Mouse (Mus musculus): ENCODE data around the gene Gm572. TPM values are rescaled to one million over a fixed set of nuclear protein-coding genes. Genes with fewer than 3 reads are reported as not detected.

Gm572 gene
- polyA plus RNA-seq (2014; fragmentation: Nextera tagmentation; extraction: Ambion mirVana), result not detected in 2 replicates

- no peak within 1 kb of the TSS for H3K9ac ChIP-seq (replicated peaks; ENCODE audit: low read length)
- H3K4me2 ChIP-seq (ENCODE audit: low read depth, low read length), result no peak within 1 kb of the TSS
- ATAC-seq (replicated peaks; ENCODE audit: insufficient number of reproducible peaks, low FRiP score, low TSS enrichment, low read depth) (no peak), DNase-seq (ENCODE audit: low spot score) (no peak)
- H3K9me3 ChIP-seq (replicated peaks; ENCODE audit: control insufficient read depth, low read length), result no peaks in the 10 kb centered on the region
- H3K4me1 ChIP-seq (ENCODE audit: control insufficient read depth, insufficient read depth, low read length), result no peaks in the 10 kb centered on the region
- WGBS, result 64% methylated on average over 15 of the region's 15 CpGs
- H3K27ac ChIP-seq (replicated peaks; ENCODE audit: low read depth, low read length), result no peak within 1 kb of the TSS
- no peaks in the 10 kb centered on the region for H3K36me3 ChIP-seq (replicated peaks; ENCODE audit: control insufficient read depth, insufficient read depth, low read depth, low read length)
- H3K27me3 ChIP-seq (ENCODE audit: control insufficient read depth, insufficient read depth, low read length), result no peaks in the 10 kb centered on the region
- H3K4me3 ChIP-seq (ENCODE audit: low read depth, low read length), result no peak within 1 kb of the TSS
Measured at GRCm38 (mm10) chr4:148643291-148644156, at the start of gene Gm572. TSS of gene Gm572 (plus strand) at chr4:148643317.

GRCm38 (mm10) chr4:148593996-148594395, 49.1 kb upstream of the Gm572 start:
- H3K9ac ChIP-seq (replicated peaks; ENCODE audit: low read length), result no peak overlapping the region
- H3K36me3 ChIP-seq (replicated peaks; ENCODE audit: control insufficient read depth, insufficient read depth, low read depth, low read length), result peaks cover 20% of the 10 kb centered on the region
- DNase-seq (ENCODE audit: low spot score) (no peak), ATAC-seq (replicated peaks; ENCODE audit: insufficient number of reproducible peaks, low FRiP score, low TSS enrichment, low read depth) (no peak)
- H3K4me3 ChIP-seq (ENCODE audit: low read depth, low read length), result no peak overlapping the region
- no peak overlapping the region for H3K27ac ChIP-seq (replicated peaks; ENCODE audit: low read depth, low read length)
- H3K4me1 ChIP-seq (ENCODE audit: control insufficient read depth, insufficient read depth, low read length), result no peaks in the 10 kb centered on the region
- H3K9me3 ChIP-seq (replicated peaks; ENCODE audit: control insufficient read depth, low read length), result no peaks in the 10 kb centered on the region
- no peak overlapping the region for H3K4me2 ChIP-seq (ENCODE audit: low read depth, low read length)
- H3K27me3 ChIP-seq (ENCODE audit: control insufficient read depth, insufficient read depth, low read length), result no peaks in the 10 kb centered on the region
- 96% methylated on average over 11 of the region's 11 CpGs for WGBS

GRCm38 (mm10) chr4:148595916-148596315, 47.2 kb upstream of the Gm572 start:
- WGBS, result 83% methylated on average over 6 of the region's 6 CpGs
- Histone ChIP-seq H3K9ac (replicated peaks; ENCODE audit: low read length) (no peak overlapping the region), H3K27me3 (ENCODE audit: control insufficient read depth, insufficient read depth, low read length) (no peaks in the 10 kb centered on the region), H3K4me2 (ENCODE audit: low read depth, low read length) (no peak overlapping the region), H3K36me3 (replicated peaks; ENCODE audit: control insufficient read depth, insufficient read depth, low read depth, low read length) (peaks cover 20% of the 10 kb centered on the region), H3K27ac (replicated peaks; ENCODE audit: low read depth, low read length) (no peak overlapping the region), H3K9me3 (replicated peaks; ENCODE audit: control insufficient read depth, low read length) (no peaks in the 10 kb centered on the region), H3K4me1 (ENCODE audit: control insufficient read depth, insufficient read depth, low read length) (no peaks in the 10 kb centered on the region), H3K4me3 (ENCODE audit: low read depth, low read length) (no peak overlapping the region)
- DNase-seq (ENCODE audit: low spot score), result no peak
- no peak for ATAC-seq (replicated peaks; ENCODE audit: insufficient number of reproducible peaks, low FRiP score, low TSS enrichment, low read depth)

GRCm38 (mm10) chr4:148596731-148597130, 46.4 kb upstream of the Gm572 start:
- Histone ChIP-seq H3K4me3 (ENCODE audit: low read depth, low read length) (no peak overlapping the region), H3K9ac (replicated peaks; ENCODE audit: low read length) (no peak overlapping the region), H3K9me3 (replicated peaks; ENCODE audit: control insufficient read depth, low read length) (no peaks in the 10 kb centered on the region), H3K27ac (replicated peaks; ENCODE audit: low read depth, low read length) (no peak overlapping the region), H3K4me1 (ENCODE audit: control insufficient read depth, insufficient read depth, low read length) (no peaks in the 10 kb centered on the region), H3K27me3 (ENCODE audit: control insufficient read depth, insufficient read depth, low read length) (no peaks in the 10 kb centered on the region), H3K36me3 (replicated peaks; ENCODE audit: control insufficient read depth, insufficient read depth, low read depth, low read length) (peaks cover 20% of the 10 kb centered on the region), H3K4me2 (ENCODE audit: low read depth, low read length) (no peak overlapping the region)
- no peak for ATAC-seq (replicated peaks; ENCODE audit: insufficient number of reproducible peaks, low FRiP score, low TSS enrichment, low read depth)
- WGBS, result 95% methylated on average over 3 of the region's 3 CpGs
- no peak for DNase-seq (ENCODE audit: low spot score)

- ATAC-seq (replicated peaks; ENCODE audit: insufficient number of reproducible peaks, low FRiP score, low TSS enrichment, low read depth) (no peak), DNase-seq (ENCODE audit: low spot score) (no peak)
- H3K4me3 ChIP-seq (ENCODE audit: low read depth, low read length), result no peak overlapping the region
- H3K4me2 ChIP-seq (ENCODE audit: low read depth, low read length), result no peak overlapping the region
- peaks cover 18% of the 10 kb centered on the region for H3K36me3 ChIP-seq (replicated peaks; ENCODE audit: control insufficient read depth, insufficient read depth, low read depth, low read length)
- H3K4me1 ChIP-seq (ENCODE audit: control insufficient read depth, insufficient read depth, low read length), result no peaks in the 10 kb centered on the region
- no peak overlapping the region for H3K27ac ChIP-seq (replicated peaks; ENCODE audit: low read depth, low read length)
- no peaks in the 10 kb centered on the region for H3K27me3 ChIP-seq (ENCODE audit: control insufficient read depth, insufficient read depth, low read length)
- no peak overlapping the region for H3K9ac ChIP-seq (replicated peaks; ENCODE audit: low read length)
- H3K9me3 ChIP-seq (replicated peaks; ENCODE audit: control insufficient read depth, low read length), result no peaks in the 10 kb centered on the region
- 93% methylated on average over 12 of the region's 12 CpGs for WGBS
Measured at GRCm38 (mm10) chr4:148598826-148599225, 44.3 kb upstream of the Gm572 start.

GRCm38 (mm10) chr4:148600316-148600715, 42.8 kb upstream of the Gm572 start:
- ATAC-seq (replicated peaks; ENCODE audit: insufficient number of reproducible peaks, low FRiP score, low TSS enrichment, low read depth), result no peak
- H3K4me2 ChIP-seq (ENCODE audit: low read depth, low read length), result no peak overlapping the region
- peaks cover 8% of the 10 kb centered on the region for H3K36me3 ChIP-seq (replicated peaks; ENCODE audit: control insufficient read depth, insufficient read depth, low read depth, low read length)
- DNase-seq (ENCODE audit: low spot score), result no peak
- WGBS, result 86% methylated on average over 4 of the region's 4 CpGs
- H3K9me3 ChIP-seq (replicated peaks; ENCODE audit: control insufficient read depth, low read length), result no peaks in the 10 kb centered on the region
- no peak overlapping the region for H3K4me3 ChIP-seq (ENCODE audit: low read depth, low read length)
- no peak overlapping the region for H3K9ac ChIP-seq (replicated peaks; ENCODE audit: low read length)
- H3K4me1 ChIP-seq (ENCODE audit: control insufficient read depth, insufficient read depth, low read length), result no peaks in the 10 kb centered on the region
- H3K27me3 ChIP-seq (ENCODE audit: control insufficient read depth, insufficient read depth, low read length), result no peaks in the 10 kb centered on the region
- no peak overlapping the region for H3K27ac ChIP-seq (replicated peaks; ENCODE audit: low read depth, low read length)

- H3K4me3 ChIP-seq (ENCODE audit: low read depth, low read length), result no peak overlapping the region
- H3K36me3 ChIP-seq (replicated peaks; ENCODE audit: control insufficient read depth, insufficient read depth, low read depth, low read length), result no peaks in the 10 kb centered on the region; the same call in 1 of the 2 replicates
- DNase-seq (ENCODE audit: low spot score) (no peak), ATAC-seq (replicated peaks; ENCODE audit: insufficient number of reproducible peaks, low FRiP score, low TSS enrichment, low read depth) (no peak)
- no peak overlapping the region for H3K27ac ChIP-seq (replicated peaks; ENCODE audit: low read depth, low read length)
- no peak overlapping the region for H3K4me2 ChIP-seq (ENCODE audit: low read depth, low read length)
- no peak overlapping the region for H3K9ac ChIP-seq (replicated peaks; ENCODE audit: low read length)
- no peaks in the 10 kb centered on the region for H3K27me3 ChIP-seq (ENCODE audit: control insufficient read depth, insufficient read depth, low read length)
- no peaks in the 10 kb centered on the region for H3K9me3 ChIP-seq (replicated peaks; ENCODE audit: control insufficient read depth, low read length)
- H3K4me1 ChIP-seq (ENCODE audit: control insufficient read depth, insufficient read depth, low read length), result no peaks in the 10 kb centered on the region
- WGBS, result 88% methylated on average over 4 of the region's 4 CpGs
Measured at GRCm38 (mm10) chr4:148601871-148602270, 41.2 kb upstream of the Gm572 start.

- Histone ChIP-seq H3K9ac (replicated peaks; ENCODE audit: low read length) (no peak within 1 kb of the TSS), H3K4me1 (ENCODE audit: control insufficient read depth, insufficient read depth, low read length) (no peaks in the 10 kb centered on the region), H3K4me3 (ENCODE audit: low read depth, low read length) (no peak within 1 kb of the TSS), H3K27me3 (ENCODE audit: control insufficient read depth, insufficient read depth, low read length) (no peaks in the 10 kb centered on the region), H3K27ac (replicated peaks; ENCODE audit: low read depth, low read length) (no peak within 1 kb of the TSS), H3K4me2 (ENCODE audit: low read depth, low read length) (no peak within 1 kb of the TSS), H3K9me3 (replicated peaks; ENCODE audit: control insufficient read depth, low read length) (no peaks in the 10 kb centered on the region), H3K36me3 (replicated peaks; ENCODE audit: control insufficient read depth, insufficient read depth, low read depth, low read length) (no peaks in the 10 kb centered on the region)
- no peak for ATAC-seq (replicated peaks; ENCODE audit: insufficient number of reproducible peaks, low FRiP score, low TSS enrichment, low read depth)
- WGBS, result 90% methylated on average over 14 of the region's 14 CpGs
- DNase-seq (ENCODE audit: low spot score), result no peak
Measured at GRCm38 (mm10) chr4:148602357-148603120, 40.6 kb upstream of the Gm572 start, which contains the start of gene Masp2. TSS of gene Masp2 (plus strand) at chr4:148602554.
